10 mouse cellular contexts compared by ENCODE assay signal in genomic region chr13:48544867-48545266, GRCm38 (mm10). TPM values are rescaled to one million over a fixed set of nuclear protein-coding genes. Genes with fewer than 3 reads are reported as not detected.
A peak's percentile ranks its signal among the peaks of the same experiment; 100 is the strongest.
DNase-seq lines count a peak whose midpoint lies in the region; ATAC-seq and TF ChIP-seq lines count a peak whose summit lies in the region.
"Had no signal": no experiment of that assay in that cellular context is flagged by ENCODE, and none has a peak within 500 bp of the region (broad histone marks: within the 10 kb centered on the region; RNA-seq: fewer than 3 reads in every experiment).

No protein-coding gene starts in this region.

- 39% methylated on average over 4 of the region's 4 CpGs for WGBS in forebrain, postnatal 0 days
- WGBS in liver, embryonic 16.5 days (ENCODE audit: insufficient replicate concordance), result 16% methylated on average over 4 of the region's 4 CpGs

- intact Hi-C loops in gastrocnemius, adult 2 months (cut with DNase I), result no loop called here

- TF ChIP-seq POLR2A in CH12.LX (IDR thresholded peaks at IDR 0.05; ENCODE audit: low read depth, low read length), result no peak

- dilution Hi-C loops in CH12.LX (cut with MboI; ENCODE audit: extremely low pct_ligation_motif_present, extremely low pct_unique_long_range_greater_than_20kb, low sequenced_read_pairs), result no loop called here

- peak overlapping the region; percentile 98 for H3K27ac ChIP-seq in gastrocnemius, adult 2 months
- H3K27ac ChIP-seq in CH12.LX (ENCODE audit: insufficient read depth, low read depth), result no peak overlapping the region
- no peak overlapping the region for H3K27ac ChIP-seq in forebrain, postnatal 0 days (ENCODE audit: low read depth, low read length)
- peak overlapping the region; percentile 97 for H3K27ac ChIP-seq in liver, embryonic 16.5 days (ENCODE audit: low read length)

- H3K36me3 ChIP-seq in CH12.LX (replicated peaks in 1 of 2; ENCODE audit: control insufficient read depth in 1 of 2, insufficient read depth in 1 of 2, low read length in 1 of 2), result peaks cover 0 to 8% of the 10 kb centered on the region in 2 experiments
- H3K36me3 ChIP-seq in forebrain, postnatal 0 days (ENCODE audit: insufficient read depth), result no peaks in the 10 kb centered on the region
- no peaks in the 10 kb centered on the region for H3K36me3 ChIP-seq in liver, embryonic 16.5 days (ENCODE audit: control insufficient read depth, insufficient read depth)

- TF ChIP-seq RAD21 in CH12.LX (IDR thresholded peaks at IDR 0.05; ENCODE audit: low read depth, low read length), result no peak

- no peaks in the 10 kb centered on the region for H3K27me3 ChIP-seq in CH12.LX (replicated peaks)
- no peaks in the 10 kb centered on the region for H3K27me3 ChIP-seq in forebrain, postnatal 0 days (ENCODE audit: insufficient read depth, low read length)
- no peaks in the 10 kb centered on the region for H3K27me3 ChIP-seq in liver, embryonic 16.5 days (ENCODE audit: control insufficient read depth, insufficient read depth, low read depth, low read length)

- ATAC-seq in forebrain, postnatal 0 days, result no peak
- no peak for ATAC-seq in liver, embryonic 16.5 days (ENCODE audit: low read depth)
- ATAC-seq in inflammation-experienced regulatory T-cells, adult 6 months, result no peak

- H3K4me1 ChIP-seq in CH12.LX (ENCODE audit: control insufficient read depth in 1 of 2, insufficient read depth in 2 of 2), result peaks cover 0 to 40% of the 10 kb centered on the region in 2 experiments; a peak in 2 of 4 replicates
- peaks cover 4% of the 10 kb centered on the region; the same call in 1 of the 2 replicates for H3K4me1 ChIP-seq in forebrain, postnatal 0 days (ENCODE audit: insufficient read depth)
- H3K4me1 ChIP-seq in liver, embryonic 16.5 days (ENCODE audit: control insufficient read depth, low read depth, low read length), result peaks cover 21% of the 10 kb centered on the region

- H3K79me2 ChIP-seq in CH12.LX (replicated peaks; ENCODE audit: control insufficient read depth, extremely low read depth, insufficient read depth, poor library complexity, severe bottlenecking), result peaks cover 43% of the 10 kb centered on the region

- in situ Hi-C loops in CH12.LX (cut with MboI; ENCODE audit: low pct_ligation_motif_present, low pct_unique_long_range_greater_than_20kb, low sequenced_read_pairs), result loop anchor here (25.0 kb wide), 1 partner anchor 267 kb away; no protein-coding TSS in a partner anchor

- TF ChIP-seq CTCF in gastrocnemius, adult 2 months (IDR thresholded peaks at IDR 0.05), result no peak
- TF ChIP-seq CTCF in CH12.LX (conservative IDR thresholded peaks at IDR 0.05 in 1 of 2, IDR thresholded peaks at IDR 0.05 in 1 of 2; ENCODE audit: low read depth in 2 of 2, low read length in 2 of 2), result no peak
- TF ChIP-seq CTCF in forebrain, postnatal 0 days (IDR thresholded peaks at IDR 0.05; ENCODE audit: low read depth), result no peak

- peak overlapping the region; percentile 95 for H3K4me2 ChIP-seq in CH12.LX (ENCODE audit: insufficient read depth, low read depth, poor library complexity, severe bottlenecking)
- H3K4me2 ChIP-seq in forebrain, postnatal 0 days (ENCODE audit: low read depth), result peak overlapping the region; percentile 72
- peak overlapping the region; percentile 71 for H3K4me2 ChIP-seq in liver, embryonic 16.5 days (ENCODE audit: low read depth, low read length)

- H3K4me3 ChIP-seq in gastrocnemius, adult 2 months, result peak overlapping the region; percentile 100
- H3K4me3 ChIP-seq in CH12.LX (replicated peaks in 1 of 3; ENCODE audit: low read depth in 2 of 3, low read length in 2 of 3, poor library complexity in 1 of 3), result peak overlapping the region; percentile 80 to 92 (median 89)
- H3K4me3 ChIP-seq in forebrain, postnatal 0 days (ENCODE audit: low read depth, low read length), result peak overlapping the region; percentile 100
- peak overlapping the region; percentile 77 for H3K4me3 ChIP-seq in liver, embryonic 16.5 days (ENCODE audit: low read depth, low read length)

- H3K9ac ChIP-seq in CH12.LX (ENCODE audit: insufficient read depth, low read depth), result peak overlapping the region; percentile 73
- 0 out of 2 replicates have a peak overlapping the region, but pooled peaks have one; percentile 99 for H3K9ac ChIP-seq in forebrain, postnatal 0 days
- H3K9ac ChIP-seq in liver, embryonic 16.5 days (ENCODE audit: low read depth, low read length), result peak overlapping the region; percentile 92

- no peak for TF ChIP-seq EP300 in CH12.LX (IDR thresholded peaks at IDR 0.05; ENCODE audit: low read length)

- H3K9me3 ChIP-seq in CH12.LX (replicated peaks; ENCODE audit: low read length), result no peaks in the 10 kb centered on the region
- H3K9me3 ChIP-seq in forebrain, postnatal 0 days (ENCODE audit: low read length), result no peaks in the 10 kb centered on the region
- no peaks in the 10 kb centered on the region for H3K9me3 ChIP-seq in liver, embryonic 16.5 days (replicated peaks; ENCODE audit: control insufficient read depth, low read length)

- no peak for DNase-seq in gastrocnemius, adult 2 months
- no peak for DNase-seq in gastrocnemius, adult 8-10 months (ENCODE audit: low spot score in 2 of 2)
- DNase-seq in CH12.LX (ENCODE audit: extremely low read depth), result no peak
- DNase-seq in forebrain, postnatal 0 days, result no peak
- no peak for DNase-seq in right cerebral cortex, postnatal 36 days (ENCODE audit: low spot score in 2 of 2)
- no peak for DNase-seq in frontal cortex, adult 2 months (ENCODE audit: extremely low spot score in 1 of 2, low spot score in 1 of 2)
- DNase-seq: cerebellum, adult 18-20 months; thymus, postnatal 4 days had no signal

TF ChIP-seq in CH12.LX, 34 proteins besides CTCF, POLR2A, EP300 and RAD21:
- no peak for TF ChIP-seq MEF2A (IDR thresholded peaks at IDR 0.05; ENCODE audit: borderline replicate concordance, low read depth, low read length)
- TF ChIP-seq NELFE (IDR thresholded peaks at IDR 0.05; ENCODE audit: low read depth, low read length), result no peak
- no peak for TF ChIP-seq BHLHE40 (IDR thresholded peaks at IDR 0.05; ENCODE audit: low read depth, low read length)
- peak; percentile 25; the same call in 1 of the 2 replicates for TF ChIP-seq MXI1 (IDR thresholded peaks at IDR 0.05; ENCODE audit: low read depth, low read length)

RNA-seq across cellular contexts. Expression of gene A830005F24Rik, which starts 31.5 kb away (rescaled TPM):
- under 1 TPM in 1 of 2 experiments, not detected in 1; 0.31 TPM for total RNA-seq in gastrocnemius, adult 2 months (2021)
- under 1 TPM in 1 of 4 experiments, not detected in 3; 0.44 TPM for total RNA-seq in gastrocnemius, adult 8-10 months (2022)
- total RNA-seq in CH12.LX (2012; rRNA removed), result 1.8 and 2.4 TPM in 2 replicates
- total RNA-seq in CH12.LX (2014; rRNA removed), result 2.7 and 4.2 TPM in 2 replicates
- polyA plus RNA-seq in CH12.LX (2012; ENCODE audit: insufficient read length, low read depth), result 2.0 and 2.8 TPM in 2 replicates
- total RNA-seq in forebrain, postnatal 0 days (2014; rRNA removed), result 0.67 and 0.85 TPM in 2 replicates
- 0.93 and 2.6 TPM in 2 replicates for polyA plus RNA-seq in forebrain, postnatal 0 days (2015; fragmentation: Nextera tagmentation; extraction: Ambion mirVana)
- 0.22 and 0.28 TPM in 2 replicates for polyA plus RNA-seq in liver, embryonic 16.5 days (2015; fragmentation: Nextera tagmentation; extraction: Ambion mirVana)
- polyA plus RNA-seq in inflammation-experienced regulatory T-cells, adult 6 months (2017; shearing (Covaris generic)), result 1 to 10 TPM; 4.4 to 8.1 (median 5.4) TPM
- 0.80 and 1.5 TPM in 2 replicates for polyA plus RNA-seq in frontal cortex, adult 2 months (2012; rRNA removed)

RNA-seq across cellular contexts. Expression of gene Zfp169, which starts 31.6 kb away (rescaled TPM):
- 1 to 10 TPM; 3.6 to 3.7 TPM for total RNA-seq in gastrocnemius, adult 2 months (2021)
- 1 to 10 TPM; 3.0 to 3.9 (median 3.7) TPM for total RNA-seq in gastrocnemius, adult 8-10 months (2022)
- total RNA-seq in CH12.LX (2012; rRNA removed) (6.2 and 6.6 TPM in 2 replicates), CH12.LX (2014; rRNA removed) (3.4 and 4.2 TPM in 2 replicates)
- polyA plus RNA-seq in CH12.LX (2012; ENCODE audit: insufficient read length, low read depth), result 2.3 and 2.9 TPM in 2 replicates
- total RNA-seq in forebrain, postnatal 0 days (2014; rRNA removed), result 17.0 and 36.6 TPM in 2 replicates
- 2.7 and 4.0 TPM in 2 replicates for polyA plus RNA-seq in forebrain, postnatal 0 days (2015; fragmentation: Nextera tagmentation; extraction: Ambion mirVana)
- 0.90 and 1.1 TPM in 2 replicates for polyA plus RNA-seq in liver, embryonic 16.5 days (2015; fragmentation: Nextera tagmentation; extraction: Ambion mirVana)
- polyA plus RNA-seq in inflammation-experienced regulatory T-cells, adult 6 months (2017; shearing (Covaris generic)), result 10 to 100 TPM; 10.2 to 16.5 (median 11.7) TPM
- polyA plus RNA-seq in frontal cortex, adult 2 months (2012; rRNA removed), result 12.0 and 13.3 TPM in 2 replicates

Comparison
In these comparisons a context has a peak if more than half of its experiments do, and no peak if none do; other contexts are left out.
1. H3K27ac ChIP-seq: peak in gastrocnemius, adult 2 months (single experiment) and liver, embryonic 16.5 days (single experiment); none in CH12.LX (single experiment) and forebrain, postnatal 0 days (single experiment).
2. Peak in every context shown above with its lines, with median percentiles within 50 percentile points of each other: H3K4me3 ChIP-seq, H3K4me2 ChIP-seq and H3K9ac ChIP-seq.